Mouse (Mus musculus) intestine, embryonic 15.5 days (tissue): ENCODE data around the gene Pde7b. TPM values are rescaled to one million over a fixed set of nuclear protein-coding genes. Genes with fewer than 3 reads are reported as not detected.

Experiments used
- ATAC-seq: fragments of 200-750 bp; cut with Nextera tagmentation; 2 replicates; pipeline ENCODE4 v1.8.0; 2017; ENCODE audit warnings: moderate TSS enrichment, moderate library complexity
- H3K27ac ChIP-seq: fragments of 300-500 bp; sonication (generic); 2 replicates; pipeline ENCODE4 v1.5.1; 2015; ENCODE audit warnings: mild to moderate bottlenecking, inconsistent platforms
- H3K27me3 ChIP-seq: fragments of 300-500 bp; sonication (generic); replicated peaks from 2 replicates; pipeline ENCODE4 v1.6.1; 2015; ENCODE audit warnings: inconsistent platforms
- H3K36me3 ChIP-seq: fragments of 300-500 bp; sonication (generic); 2 replicates; pipeline ENCODE4 v1.6.1; 2015; ENCODE audit warnings: inconsistent platforms
- H3K4me1 ChIP-seq: fragments of 300-500 bp; sonication (generic); replicated peaks from 2 replicates; pipeline ENCODE4 v1.6.1; 2015; ENCODE audit warnings: inconsistent platforms
- H3K4me2 ChIP-seq: fragments of 300-500 bp; sonication (generic); replicated peaks from 2 replicates; pipeline ENCODE4 v1.6.1; 2015; ENCODE audit warnings: mild to moderate bottlenecking, inconsistent platforms
- H3K4me3 ChIP-seq: fragments of 300-500 bp; sonication (generic); replicated peaks from 2 replicates; pipeline ENCODE4 v1.5.1; 2015; ENCODE audit warnings: inconsistent platforms
- H3K9ac ChIP-seq: fragments of 300-500 bp; sonication (generic); 2 replicates; pipeline ENCODE4 v1.6.1; 2015; ENCODE audit warnings: inconsistent platforms
- H3K9me3 ChIP-seq: fragments of 300-500 bp; sonication (generic); 2 replicates; pipeline ENCODE4 v1.6.1; 2016; ENCODE audit warnings: inconsistent platforms
- WGBS: fragments of 180-500 bp; shearing (Covaris S2); methylation state at CpG from one replicate; pipeline ENCODE4 v1.1.7; 2015; 5-methylcytosine and 5-hydroxymethylcytosine counted together
- polyA plus RNA-seq: library from polyadenylated mRNA; unstranded; fragments of >200 nt; fragmentation: Nextera tagmentation; extraction: Ambion mirVana; gene quantifications from 2 replicates; pipeline ENCODE4 v1.2.1, GENCODE M21; 2015

Pde7b gene
- polyA plus RNA-seq, 1 experiment from 2014 or later: 3.2 TPM

GRCm38 (mm10) chr10:20421299-20421883 is 303.5 kb downstream of the Pde7b start:
- no peak overlapping the region for H3K4me3 ChIP-seq
- H3K4me1 ChIP-seq: no peaks in the 10 kb centered on the region
- no peak overlapping the region for H3K27ac ChIP-seq
- no peak for ATAC-seq
- no peak overlapping the region for H3K4me2 ChIP-seq
- H3K27me3 ChIP-seq: no peaks in the 10 kb centered on the region
- H3K9me3 ChIP-seq: no peaks in the 10 kb centered on the region
- WGBS: 77% methylated on average over 10 of the region's 10 CpGs
- H3K9ac ChIP-seq: no peak overlapping the region
- H3K36me3 ChIP-seq: no peaks in the 10 kb centered on the region

- Histone ChIP-seq H3K27me3 (no peaks in the 10 kb centered on the region), H3K9me3 (no peaks in the 10 kb centered on the region), H3K4me3 (no peak overlapping the region), H3K4me2 (no peak overlapping the region), H3K27ac (no peak overlapping the region), H3K4me1 (no peaks in the 10 kb centered on the region), H3K9ac (no peak overlapping the region), H3K36me3 (no peaks in the 10 kb centered on the region)
- ATAC-seq: no peak
- WGBS: 60% methylated on average over 7 of the region's 7 CpGs
These were observed 304.6 kb downstream of the Pde7b start for GRCm38 (mm10) chr10:20420296-20420695.

GRCm38 (mm10) chr10:20418856-20419219 is 306.0 kb downstream of the Pde7b start:
- no peak overlapping the region for H3K4me2 ChIP-seq

GRCm38 (mm10) chr10:20418202-20418855 is 306.5 kb downstream of the Pde7b start:
- H3K4me2 ChIP-seq: no peak overlapping the region
- 0 out of 2 replicates have a peak overlapping the region, but pooled peaks have one; percentile 19 for H3K27ac ChIP-seq
- H3K4me1 ChIP-seq: no peaks in the 10 kb centered on the region
- no peaks in the 10 kb centered on the region for H3K27me3 ChIP-seq
- H3K9ac ChIP-seq: no peak overlapping the region
- H3K4me3 ChIP-seq: no peak overlapping the region
- no peaks in the 10 kb centered on the region for H3K36me3 ChIP-seq
- no peak; the same call in 1 of the 2 replicates for ATAC-seq
- WGBS: 36% methylated on average over 11 of the region's 11 CpGs
- H3K9me3 ChIP-seq: no peaks in the 10 kb centered on the region

More at GRCm38 (mm10) chr10:20418856-20419219, 306.0 kb downstream of the Pde7b start:
- no peak overlapping the region for H3K9ac ChIP-seq
- no peaks in the 10 kb centered on the region for H3K4me1 ChIP-seq
- H3K27me3 ChIP-seq: no peaks in the 10 kb centered on the region
- no peak overlapping the region for H3K4me3 ChIP-seq
- 85% methylated on average over 10 of the region's 10 CpGs for WGBS
- no peaks in the 10 kb centered on the region for H3K36me3 ChIP-seq
- H3K27ac ChIP-seq: no peak overlapping the region
- H3K9me3 ChIP-seq: no peaks in the 10 kb centered on the region
- ATAC-seq: no peak

GRCm38 (mm10) chr10:20409181-20409580 is 315.7 kb downstream of the Pde7b start:
- WGBS: 61% methylated on average over 10 of the region's 10 CpGs
- H3K4me1 ChIP-seq: no peaks in the 10 kb centered on the region

GRCm38 (mm10) chr10:20408336-20408735 is 316.5 kb downstream of the Pde7b start:
- no peak for ATAC-seq
- no peak overlapping the region for H3K9ac ChIP-seq
- no peak overlapping the region for H3K27ac ChIP-seq
- no peaks in the 10 kb centered on the region for H3K9me3 ChIP-seq
- H3K4me2 ChIP-seq: no peak overlapping the region
- 49% methylated on average over 3 of the region's 3 CpGs for WGBS
- no peaks in the 10 kb centered on the region for H3K4me1 ChIP-seq
- H3K36me3 ChIP-seq: no peaks in the 10 kb centered on the region
- no peak overlapping the region for H3K4me3 ChIP-seq
- H3K27me3 ChIP-seq: no peaks in the 10 kb centered on the region

More at GRCm38 (mm10) chr10:20409181-20409580, 315.7 kb downstream of the Pde7b start:
- no peaks in the 10 kb centered on the region for H3K9me3 ChIP-seq
- no peak overlapping the region for H3K4me2 ChIP-seq
- no peak overlapping the region for H3K27ac ChIP-seq
- H3K36me3 ChIP-seq: no peaks in the 10 kb centered on the region
- no peaks in the 10 kb centered on the region for H3K27me3 ChIP-seq
- no peak overlapping the region for H3K9ac ChIP-seq
- ATAC-seq: no peak
- H3K4me3 ChIP-seq: no peak overlapping the region

GRCm38 (mm10) chr10:20405471-20405870 is 319.4 kb downstream of the Pde7b start:
- Histone ChIP-seq H3K27me3 (no peaks in the 10 kb centered on the region), H3K4me3 (no peak overlapping the region), H3K4me1 (peaks cover 1% of the 10 kb centered on the region), H3K9me3 (no peaks in the 10 kb centered on the region), H3K27ac (no peak overlapping the region), H3K9ac (no peak overlapping the region), H3K4me2 (no peak overlapping the region), H3K36me3 (no peaks in the 10 kb centered on the region)
- ATAC-seq: peak; percentile 62
- WGBS: 83% methylated on average over 2 of the region's 2 CpGs

GRCm38 (mm10) chr10:20402941-20403340 is 321.9 kb downstream of the Pde7b start:
- no peak overlapping the region for H3K4me3 ChIP-seq
- H3K9me3 ChIP-seq: no peaks in the 10 kb centered on the region
- H3K27me3 ChIP-seq: no peaks in the 10 kb centered on the region
- no peak for ATAC-seq
- no peak overlapping the region for H3K9ac ChIP-seq
- H3K27ac ChIP-seq: no peak overlapping the region
- H3K36me3 ChIP-seq: no peaks in the 10 kb centered on the region
- H3K4me1 ChIP-seq: peaks cover 7% of the 10 kb centered on the region
- H3K4me2 ChIP-seq: no peak overlapping the region
- 85% methylated on average over 5 of the region's 5 CpGs for WGBS

- Histone ChIP-seq H3K36me3 (no peaks in the 10 kb centered on the region), H3K4me2 (0 out of 2 replicates have a peak overlapping the region, but pooled peaks have one; percentile 11), H3K4me3 (no peak overlapping the region), H3K4me1 (peaks cover 7% of the 10 kb centered on the region), H3K27me3 (no peaks in the 10 kb centered on the region), H3K27ac (no peak overlapping the region), H3K9ac (no peak overlapping the region), H3K9me3 (no peaks in the 10 kb centered on the region)
- 70% methylated on average over 15 of the region's 15 CpGs for WGBS
- no peak for ATAC-seq
These were observed 324.5 kb downstream of the Pde7b start for GRCm38 (mm10) chr10:20400406-20400805.

GRCm38 (mm10) chr10:20398641-20399390 is 326.1 kb downstream of the Pde7b start:
- no peak for ATAC-seq
- H3K4me2 ChIP-seq: no peak overlapping the region
- no peak overlapping the region for H3K9ac ChIP-seq
- WGBS: 44% methylated on average over 12 of the region's 12 CpGs
- no peak overlapping the region for H3K4me3 ChIP-seq
- no peak overlapping the region for H3K27ac ChIP-seq
- no peaks in the 10 kb centered on the region for H3K9me3 ChIP-seq
- H3K36me3 ChIP-seq: no peaks in the 10 kb centered on the region
- H3K4me1 ChIP-seq: peaks cover 7% of the 10 kb centered on the region
- no peaks in the 10 kb centered on the region for H3K27me3 ChIP-seq

- H3K4me1 ChIP-seq: peaks cover 7% of the 10 kb centered on the region
- no peak overlapping the region for H3K9ac ChIP-seq
- 47% methylated on average over 6 of the region's 6 CpGs for WGBS
- no peaks in the 10 kb centered on the region for H3K36me3 ChIP-seq
- ATAC-seq: no peak
- no peak overlapping the region for H3K27ac ChIP-seq
- H3K9me3 ChIP-seq: no peaks in the 10 kb centered on the region
- H3K4me3 ChIP-seq: no peak overlapping the region
- no peaks in the 10 kb centered on the region for H3K27me3 ChIP-seq
- no peak overlapping the region for H3K4me2 ChIP-seq
These were observed 326.7 kb downstream of the Pde7b start for GRCm38 (mm10) chr10:20398224-20398623.

GRCm38 (mm10) chr10:20395778-20396177 is 329.1 kb downstream of the Pde7b start:
- no peak overlapping the region for H3K27ac ChIP-seq
- H3K4me3 ChIP-seq: no peak overlapping the region
- no peak overlapping the region for H3K9ac ChIP-seq
- H3K27me3 ChIP-seq: no peaks in the 10 kb centered on the region
- H3K9me3 ChIP-seq: no peaks in the 10 kb centered on the region
- H3K36me3 ChIP-seq: no peaks in the 10 kb centered on the region
- H3K4me2 ChIP-seq: no peak overlapping the region
- 94% methylated on average over 3 of the region's 3 CpGs for WGBS
- H3K4me1 ChIP-seq: peaks cover 7% of the 10 kb centered on the region
- ATAC-seq: no peak
